Mouse (Mus musculus) induced T-regulatory cell, adult 2 months (primary cell): ENCODE data around the gene Dnm3.

Source experiments
- DNase-seq: peaks from one replicate; pipeline ENCODE4 v3.0.0-alpha.2; 2012; ENCODE audit warnings: low read depth

The Dnm3 gene

GRCm38 (mm10) chr1:162209487-162210149 is 268.2 kb downstream of the Dnm3 start:
- DNase-seq, result no peak

- DNase-seq, result no peak
These were observed 268.8 kb downstream of the Dnm3 start for GRCm38 (mm10) chr1:162209010-162209409.

GRCm38 (mm10) chr1:162207708-162208043 is 270.2 kb downstream of the Dnm3 start:
- no peak for DNase-seq

GRCm38 (mm10) chr1:162206998-162207707 is 270.7 kb downstream of the Dnm3 start:
- DNase-seq, result peak; percentile 87

- DNase-seq, result no peak
These were observed 275.1 kb downstream of the Dnm3 start for GRCm38 (mm10) chr1:162202465-162203348.

GRCm38 (mm10) chr1:162200446-162200845 is 277.4 kb downstream of the Dnm3 start:
- DNase-seq, result no peak

- DNase-seq, result no peak
These were observed 280.8 kb downstream of the Dnm3 start for GRCm38 (mm10) chr1:162196812-162197680.

GRCm38 (mm10) chr1:162188744-162189143 is 289.1 kb downstream of the Dnm3 start:
- DNase-seq, result no peak

- no peak for DNase-seq
These were observed 290.3 kb downstream of the Dnm3 start for GRCm38 (mm10) chr1:162187352-162188120.

GRCm38 (mm10) chr1:162186470-162187351 is 291.1 kb downstream of the Dnm3 start:
- DNase-seq, result peak; percentile 38

GRCm38 (mm10) chr1:162184003-162184748 is 293.7 kb downstream of the Dnm3 start:
- no peak for DNase-seq

- no peak for DNase-seq
These were observed 294.4 kb downstream of the Dnm3 start for GRCm38 (mm10) chr1:162183438-162183837.

- DNase-seq, result no peak
These were observed 296.5 kb downstream of the Dnm3 start for GRCm38 (mm10) chr1:162181187-162181975.

GRCm38 (mm10) chr1:162180451-162180850 is 297.4 kb downstream of the Dnm3 start:
- DNase-seq, result no peak

GRCm38 (mm10) chr1:162179401-162179800 is 298.4 kb downstream of the Dnm3 start:
- DNase-seq, result peak; percentile 17

GRCm38 (mm10) chr1:162172806-162173205 is 305.0 kb downstream of the Dnm3 start:
- DNase-seq, result no peak

- DNase-seq, result no peak
These were observed 313.9 kb downstream of the Dnm3 start for GRCm38 (mm10) chr1:162163687-162164484.

- no peak for DNase-seq
These were observed 315.2 kb downstream of the Dnm3 start for GRCm38 (mm10) chr1:162162677-162163076.
